Mouse (Mus musculus) heart, adult 18-20 months (tissue): ENCODE measurements around the gene Lin7c. TPM values are rescaled to one million over a fixed set of nuclear protein-coding genes. Genes with fewer than 3 reads are reported as not detected.

Experiments
- DNase-seq, 2 experiments: peaks; one replicate each; pipeline ENCODE4 v3.0.0; 2021 to 2022; ENCODE audit warnings: mixed read lengths in 1 of 2
- total RNA-seq, 2 experiments: library from RNA; stranded (reverse); gene quantifications; 2 replicates each; pipeline ENCODE4 v1.2.3; 2021

Gene Lin7c
- total RNA-seq, 2 experiments from 2014 or later, result 36.2 to 42.1 TPM

GRCm38 (mm10) chr2:109941973-109942444, 51.4 kb downstream of the Lin7c start:
- peak in 1 of 2 experiments; percentile 21 for DNase-seq

DNA sequence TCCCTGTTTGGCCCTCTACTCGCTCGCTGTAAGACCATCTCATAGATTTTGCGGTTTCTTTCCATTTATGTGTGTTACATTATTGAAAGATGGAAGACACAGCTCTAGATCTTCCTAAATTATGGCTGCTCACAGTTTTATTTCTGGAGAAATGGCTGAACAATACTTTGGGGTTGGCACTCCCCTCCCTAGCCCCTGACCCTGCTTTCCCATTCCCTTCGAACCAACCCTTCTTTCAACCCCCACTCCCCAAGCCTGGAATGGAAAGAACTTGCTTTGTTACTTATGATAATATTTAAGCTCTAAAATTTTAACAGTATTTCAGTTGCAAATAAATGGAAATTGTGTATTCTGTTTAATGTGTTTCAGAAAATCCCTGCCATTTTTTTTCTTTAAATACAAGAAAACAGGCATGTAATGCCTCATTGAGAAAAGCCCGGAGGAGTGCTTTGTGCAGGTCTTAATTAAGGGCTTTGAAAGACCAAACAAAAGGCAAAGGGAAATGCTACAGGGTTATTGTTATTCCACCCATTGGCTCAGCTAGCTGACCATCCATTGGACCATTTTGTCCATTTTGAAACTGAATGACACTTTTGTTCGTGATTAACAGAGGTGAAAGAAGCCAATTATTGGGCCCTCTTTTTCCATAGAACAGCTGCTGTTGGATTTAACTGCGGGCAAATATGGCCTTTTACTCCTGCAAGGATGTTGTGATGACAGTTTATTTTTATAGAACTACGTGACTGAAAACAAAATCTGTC, 52.3 kb downstream of the Lin7c start:
- no peak for DNase-seq

GRCm38 (mm10) chr2:109944995-109945394, 54.3 kb downstream of the Lin7c start:
- peak; percentile 44 to 54 for DNase-seq

DNA sequence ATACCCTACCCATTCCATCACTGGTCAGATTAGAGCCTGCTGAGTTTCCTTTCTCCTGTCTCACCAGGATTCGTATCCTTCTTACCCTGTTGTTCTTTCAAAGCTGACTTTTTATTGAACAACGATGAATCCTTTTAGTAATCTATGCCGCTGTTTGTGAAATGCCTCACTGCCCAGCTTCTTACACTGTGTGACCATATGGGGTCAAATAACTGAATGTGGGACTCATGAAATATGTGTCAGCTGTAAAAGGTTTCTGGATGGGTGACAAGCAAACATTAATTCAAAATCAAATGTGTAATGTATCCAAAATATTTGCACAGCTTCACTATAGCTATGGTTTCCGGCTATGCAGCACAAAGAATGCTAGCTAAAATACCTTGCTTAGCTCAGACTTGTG, 54.9 kb downstream of the Lin7c start:
- DNase-seq, result no peak

DNA sequence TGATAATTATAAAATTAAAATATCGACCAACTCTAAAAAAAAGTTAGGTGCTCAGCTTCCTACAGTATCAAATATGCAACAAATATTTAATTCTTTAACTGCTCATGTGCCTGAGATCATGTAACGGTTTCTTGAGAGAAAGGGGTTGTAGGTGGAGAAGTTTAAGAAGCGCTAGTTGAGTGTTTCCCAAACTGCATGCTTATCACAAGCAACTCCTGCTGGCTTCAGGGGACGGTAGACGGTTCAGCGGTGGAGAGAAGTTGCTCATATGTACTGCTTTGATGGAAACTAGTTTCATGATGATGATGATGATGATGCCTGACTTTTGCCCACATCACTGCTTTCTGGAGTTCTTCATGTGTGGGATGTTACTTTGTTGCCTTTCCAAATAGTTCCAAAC, 55.8 kb downstream of the Lin7c start:
- no peak for DNase-seq

- DNase-seq, result no peak
Observed at GRCm38 (mm10) chr2:109949519-109949918, 58.9 kb downstream of the Lin7c start.

- DNase-seq, result peak in 1 of 2 experiments; percentile 21
Observed at GRCm38 (mm10) chr2:109950311-109950710, 59.7 kb downstream of the Lin7c start.

Other genes starting within 250 kb of the Lin7c start
- 1 to 10 TPM; 3.2 to 4.1 TPM for gene Bdnf, start 216.2 kb upstream of the Lin7c start, total RNA-seq
- gene Lgr4, start 26.8 kb downstream of the Lin7c start, total RNA-seq, result 10 to 100 TPM; 23.3 to 23.6 TPM
- 1 to 10 TPM; 3.8 to 4.1 TPM for gene Ccdc34, start 127.0 kb downstream of the Lin7c start, total RNA-seq